Mouse (Mus musculus): ENCODE results near the gene Pbdc1. TPM values are rescaled to one million over a fixed set of nuclear protein-coding genes. Genes with fewer than 3 reads are reported as not detected.

Pbdc1 gene
- polyA plus RNA-seq (2012; ENCODE audit: low replicate concordance): 2.2 and 17.0 TPM in 2 replicates

GRCm38 (mm10) chrX:105079615-105080092 lies at the start of gene Pbdc1:
TSS of gene Pbdc1 (plus strand) at chrX:105079756.

GRCm38 (mm10) chrX:105120275-105121226 lies 41.0 kb downstream of the Pbdc1 start, which contains the start of gene Magee1:
TSS of gene Magee1 (plus strand) at chrX:105120378.

Other genes starting within 250 kb of the Pbdc1 start
- gene Magee2, start 222.5 kb upstream of the Pbdc1 start, polyA plus RNA-seq (2012; ENCODE audit: low replicate concordance): 0.07 TPM in 1 of 2 replicates, not detected in the other
- gene Magee1, start 40.6 kb downstream of the Pbdc1 start, polyA plus RNA-seq (2012; ENCODE audit: low replicate concordance): 3.1 and 8.3 TPM in 2 replicates

All from hematopoietic multipotent progenitor cell, adult 10-12 weeks (in vitro differentiated cells).